Mouse (Mus musculus) liver, embryonic 13.5 days (tissue): ENCODE measurements around the gene Tph1. TPM values are rescaled to one million over a fixed set of nuclear protein-coding genes. Genes with fewer than 3 reads are reported as not detected.

ENCODE experiments used
- ATAC-seq: fragments of 200-750 bp; cut with Nextera tagmentation; 2 replicates; pipeline ENCODE4 v1.8.0; 2017; ENCODE audit warnings: low read depth, mild to moderate bottlenecking, moderate number of reproducible peaks, moderate library complexity
- DNase-seq: peaks from one replicate; pipeline ENCODE4 v3.0.0; 2022
- H3K27ac ChIP-seq: fragments of 300-500 bp; sonication (generic); 2 replicates; pipeline ENCODE4 v1.5.1; 2015; ENCODE audit warnings: moderate library complexity, mild to moderate bottlenecking, inconsistent platforms
- H3K27me3 ChIP-seq: fragments of 300-500 bp; sonication (generic); 2 replicates; pipeline ENCODE4 v1.6.1; 2015; ENCODE audit warnings: mild to moderate bottlenecking, inconsistent platforms
- H3K36me3 ChIP-seq: fragments of 300-500 bp; sonication (generic); 2 replicates; pipeline ENCODE4 v1.6.1; 2015; ENCODE audit warnings: mild to moderate bottlenecking, inconsistent platforms
- H3K4me1 ChIP-seq: fragments of 300-500 bp; sonication (generic); replicated peaks from 2 replicates; pipeline ENCODE4 v1.6.1; 2015; ENCODE audit warnings: inconsistent platforms
- H3K4me2 ChIP-seq: fragments of 300-500 bp; sonication (generic); 2 replicates; pipeline ENCODE4 v1.6.1; 2015; ENCODE audit warnings: inconsistent platforms, mild to moderate bottlenecking, moderate library complexity
- H3K4me3 ChIP-seq: fragments of 300-500 bp; sonication (generic); replicated peaks from 2 replicates; pipeline ENCODE4 v1.5.1; 2015; ENCODE audit warnings: mild to moderate bottlenecking, inconsistent platforms
- H3K9ac ChIP-seq: fragments of 300-500 bp; sonication (generic); 2 replicates; pipeline ENCODE4 v1.6.1; 2015; ENCODE audit warnings: mild to moderate bottlenecking, inconsistent platforms
- H3K9me3 ChIP-seq: fragments of 300-500 bp; sonication (generic); replicated peaks from 2 replicates; pipeline ENCODE4 v1.6.1; 2016; ENCODE audit warnings: inconsistent platforms
- WGBS: fragments of 180-500 bp; shearing (Covaris S2); methylation state at CpG from one replicate; pipeline ENCODE4 v1.1.7; 2015; ENCODE audit not compliant: insufficient replicate concordance; 5-methylcytosine and 5-hydroxymethylcytosine counted together
- polyA plus RNA-seq: library from polyadenylated mRNA; unstranded; fragments of >200 nt; fragmentation: Nextera tagmentation; extraction: Ambion mirVana; gene quantifications from 2 replicates; pipeline ENCODE4 v1.2.1, GENCODE M21; 2015

The Tph1 gene
- polyA plus RNA-seq, 1 experiment from 2014 or later, result not detected

- Histone ChIP-seq H3K9me3 (no peaks in the 10 kb centered on the region), H3K9ac (no peak overlapping the region), H3K4me2 (no peak overlapping the region), H3K36me3 (no peaks in the 10 kb centered on the region), H3K27me3 (no peaks in the 10 kb centered on the region), H3K27ac (no peak overlapping the region), H3K4me1 (peaks cover 7% of the 10 kb centered on the region; the same call in 1 of the 2 replicates), H3K4me3 (no peak overlapping the region)
- no peak for DNase-seq
- 84% methylated on average over 12 of the region's 12 CpGs for WGBS
- no peak for ATAC-seq
Observed at GRCm38 (mm10) chr7:46614263-46614662, 58.1 kb downstream of the Tph1 start.

GRCm38 (mm10) chr7:46613091-46613490, 59.2 kb downstream of the Tph1 start:
- Histone ChIP-seq H3K27me3 (no peaks in the 10 kb centered on the region), H3K4me2 (no peak overlapping the region), H3K27ac (no peak overlapping the region), H3K9me3 (no peaks in the 10 kb centered on the region), H3K4me1 (peaks cover 7% of the 10 kb centered on the region; the same call in 1 of the 2 replicates), H3K9ac (no peak overlapping the region), H3K36me3 (no peaks in the 10 kb centered on the region), H3K4me3 (no peak overlapping the region)
- DNase-seq, result no peak
- ATAC-seq, result no peak
- WGBS, result 81% methylated on average over 10 of the region's 10 CpGs

- ATAC-seq, result no peak
- WGBS, result 78% methylated on average over 6 of the region's 6 CpGs
Observed at GRCm38 (mm10) chr7:46612421-46612937, 59.9 kb downstream of the Tph1 start.

GRCm38 (mm10) chr7:46611970-46612369, 60.4 kb downstream of the Tph1 start:
- H3K27ac ChIP-seq, result no peak overlapping the region
- H3K4me3 ChIP-seq, result no peak overlapping the region
- H3K4me2 ChIP-seq, result no peak overlapping the region
- H3K36me3 ChIP-seq, result no peaks in the 10 kb centered on the region
- no peak overlapping the region for H3K9ac ChIP-seq
- H3K4me1 ChIP-seq, result peaks cover 7% of the 10 kb centered on the region; the same call in 1 of the 2 replicates
- no peaks in the 10 kb centered on the region for H3K9me3 ChIP-seq
- H3K27me3 ChIP-seq, result no peaks in the 10 kb centered on the region
- ATAC-seq, result no peak
- WGBS, result 80% methylated on average over 9 of the region's 9 CpGs
- no peak for DNase-seq

More at GRCm38 (mm10) chr7:46612421-46612937, 59.9 kb downstream of the Tph1 start:
- no peak overlapping the region for H3K9ac ChIP-seq
- H3K27me3 ChIP-seq, result no peaks in the 10 kb centered on the region
- no peak overlapping the region for H3K4me2 ChIP-seq
- H3K27ac ChIP-seq, result no peak overlapping the region
- no peak for DNase-seq
- H3K4me3 ChIP-seq, result no peak overlapping the region
- peaks cover 7% of the 10 kb centered on the region; the same call in 1 of the 2 replicates for H3K4me1 ChIP-seq
- H3K9me3 ChIP-seq, result no peaks in the 10 kb centered on the region
- H3K36me3 ChIP-seq, result no peaks in the 10 kb centered on the region

- no peak for DNase-seq
- ATAC-seq, result no peak
- H3K9ac ChIP-seq, result no peak overlapping the region
- no peak overlapping the region for H3K27ac ChIP-seq
- no peaks in the 10 kb centered on the region for H3K9me3 ChIP-seq
- no peak overlapping the region for H3K4me3 ChIP-seq
- no peaks in the 10 kb centered on the region for H3K27me3 ChIP-seq
- H3K4me1 ChIP-seq, result no peaks in the 10 kb centered on the region
- H3K4me2 ChIP-seq, result no peak overlapping the region
- WGBS, result 71% methylated on average over 4 of the region's 4 CpGs
- no peaks in the 10 kb centered on the region for H3K36me3 ChIP-seq
Observed at GRCm38 (mm10) chr7:46609317-46609716, 63.0 kb downstream of the Tph1 start.

GRCm38 (mm10) chr7:46607428-46608055, 64.8 kb downstream of the Tph1 start:
- H3K27ac ChIP-seq, result no peak overlapping the region
- WGBS, result 43% methylated on average over 11 of the region's 11 CpGs
- H3K4me3 ChIP-seq, result no peak overlapping the region
- H3K36me3 ChIP-seq, result no peaks in the 10 kb centered on the region
- ATAC-seq (no peak), DNase-seq (no peak)
- no peaks in the 10 kb centered on the region for H3K9me3 ChIP-seq
- H3K9ac ChIP-seq, result no peak overlapping the region
- no peaks in the 10 kb centered on the region for H3K4me1 ChIP-seq
- no peak overlapping the region for H3K4me2 ChIP-seq
- H3K27me3 ChIP-seq, result no peaks in the 10 kb centered on the region

- H3K4me2 ChIP-seq, result no peak overlapping the region
- H3K9ac ChIP-seq, result no peak overlapping the region
- DNase-seq, result no peak
- ATAC-seq, result no peak
- no peaks in the 10 kb centered on the region for H3K27me3 ChIP-seq
- WGBS, result 51% methylated on average over 8 of the region's 8 CpGs
- no peaks in the 10 kb centered on the region for H3K4me1 ChIP-seq
- H3K36me3 ChIP-seq, result no peaks in the 10 kb centered on the region
- H3K4me3 ChIP-seq, result no peak overlapping the region
- H3K27ac ChIP-seq, result no peak overlapping the region
- H3K9me3 ChIP-seq, result no peaks in the 10 kb centered on the region
Observed at GRCm38 (mm10) chr7:46607031-46607426, 65.3 kb downstream of the Tph1 start.

GRCm38 (mm10) chr7:46606391-46607030, 65.8 kb downstream of the Tph1 start:
- Histone ChIP-seq H3K36me3 (no peaks in the 10 kb centered on the region), H3K27me3 (no peaks in the 10 kb centered on the region), H3K9me3 (no peaks in the 10 kb centered on the region), H3K4me3 (no peak overlapping the region), H3K27ac (no peak overlapping the region), H3K4me1 (no peaks in the 10 kb centered on the region), H3K4me2 (no peak overlapping the region), H3K9ac (no peak overlapping the region)
- 72% methylated on average over 7 of the region's 7 CpGs for WGBS
- peak; percentile 20 for DNase-seq
- ATAC-seq, result no peak

GRCm38 (mm10) chr7:46603051-46603450, 69.3 kb downstream of the Tph1 start:
- Histone ChIP-seq H3K36me3 (no peaks in the 10 kb centered on the region), H3K4me1 (no peaks in the 10 kb centered on the region)

GRCm38 (mm10) chr7:46602079-46602478, 70.3 kb downstream of the Tph1 start:
- Histone ChIP-seq H3K27ac (no peak overlapping the region), H3K4me2 (no peak overlapping the region), H3K9me3 (no peaks in the 10 kb centered on the region), H3K36me3 (no peaks in the 10 kb centered on the region), H3K4me1 (no peaks in the 10 kb centered on the region), H3K27me3 (no peaks in the 10 kb centered on the region), H3K9ac (no peak overlapping the region), H3K4me3 (no peak overlapping the region)
- DNase-seq (no peak), ATAC-seq (no peak)
- WGBS, result 67% methylated on average over 4 of the region's 4 CpGs

More at GRCm38 (mm10) chr7:46603051-46603450, 69.3 kb downstream of the Tph1 start:
- no peak for DNase-seq
- H3K9ac ChIP-seq, result no peak overlapping the region
- 84% methylated on average over 7 of the region's 7 CpGs for WGBS
- H3K27me3 ChIP-seq, result no peaks in the 10 kb centered on the region
- no peak overlapping the region for H3K4me3 ChIP-seq
- no peak overlapping the region for H3K27ac ChIP-seq
- H3K9me3 ChIP-seq, result no peaks in the 10 kb centered on the region
- ATAC-seq, result no peak
- no peak overlapping the region for H3K4me2 ChIP-seq

GRCm38 (mm10) chr7:46601097-46601496, 71.2 kb downstream of the Tph1 start:
- 57% methylated on average over 5 of the region's 5 CpGs for WGBS
- Histone ChIP-seq H3K4me1 (no peaks in the 10 kb centered on the region), H3K9ac (no peak overlapping the region), H3K4me2 (no peak overlapping the region), H3K4me3 (no peak overlapping the region), H3K27me3 (no peaks in the 10 kb centered on the region), H3K27ac (no peak overlapping the region), H3K36me3 (no peaks in the 10 kb centered on the region), H3K9me3 (no peaks in the 10 kb centered on the region)
- DNase-seq (no peak), ATAC-seq (no peak)

- no peak overlapping the region for H3K27ac ChIP-seq
- H3K27me3 ChIP-seq, result no peaks in the 10 kb centered on the region
- H3K9ac ChIP-seq, result no peak overlapping the region
- H3K4me3 ChIP-seq, result no peak overlapping the region
- ATAC-seq (no peak), DNase-seq (no peak)
- H3K4me1 ChIP-seq, result no peaks in the 10 kb centered on the region
- WGBS, result 69% methylated on average over 2 of the region's 2 CpGs
- no peaks in the 10 kb centered on the region for H3K36me3 ChIP-seq
- H3K4me2 ChIP-seq, result no peak overlapping the region
- no peaks in the 10 kb centered on the region for H3K9me3 ChIP-seq
Observed at GRCm38 (mm10) chr7:46597006-46597405, 75.3 kb downstream of the Tph1 start.
